1 mouse cellular context compared by ENCODE assay signal in the genomic region with DNA sequence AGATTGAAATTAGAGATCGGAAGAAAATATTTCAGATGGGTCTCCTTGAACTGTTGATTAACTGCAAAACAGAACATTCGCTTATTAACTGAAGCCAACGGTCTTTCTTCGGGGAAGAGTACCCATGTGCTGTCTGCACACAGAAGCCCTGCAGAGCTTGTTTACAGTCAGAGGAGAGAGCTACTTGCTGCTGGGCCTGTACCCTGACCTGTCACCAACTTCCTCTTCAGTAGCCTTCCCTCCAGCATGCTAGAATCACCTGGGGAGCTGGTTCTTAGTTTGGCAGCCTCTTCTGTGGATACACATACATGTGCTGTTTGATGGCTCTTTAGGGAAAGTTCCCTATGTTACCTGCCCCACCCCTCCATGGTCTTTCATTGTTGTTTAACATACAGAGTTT.
TF ChIP-seq lines count a peak whose summit lies in the region.

No protein-coding gene starts in this region.

TF ChIP-seq in MEL, 35 proteins besides CTCF, POLR2A, EP300 and RAD21:
- TF ChIP-seq TCF12 (IDR thresholded peaks at IDR 0.05; ENCODE audit: low read depth, low read length), result no peak
- no peak for TF ChIP-seq CHD2 (IDR thresholded peaks at IDR 0.05; ENCODE audit: low read length)
- no peak for TF ChIP-seq E2F4 (IDR thresholded peaks at IDR 0.05; ENCODE audit: borderline replicate concordance, low read depth, low read length)
- TF ChIP-seq CHD1 (IDR thresholded peaks at IDR 0.05; ENCODE audit: low read depth, low read length), result no peak
- TF ChIP-seq JUND (IDR thresholded peaks at IDR 0.05; ENCODE audit: low read depth, low read length), result no peak
- no peak for TF ChIP-seq RCOR1 (IDR thresholded peaks at IDR 0.05; ENCODE audit: low read depth, low read length)
- no peak for TF ChIP-seq BHLHE40 (IDR thresholded peaks at IDR 0.05; ENCODE audit: borderline replicate concordance, low read depth, low read length)
- TF ChIP-seq SMC3 (IDR thresholded peaks at IDR 0.05; ENCODE audit: low read depth, low read length), result no peak
- no peak for TF ChIP-seq ZNF384 (IDR thresholded peaks at IDR 0.05; ENCODE audit: low read depth, low read length)
- TF ChIP-seq POLR2AphosphoS2 (IDR thresholded peaks at IDR 0.05; ENCODE audit: low read length), result no peak
- TF ChIP-seq MYC (IDR thresholded peaks at IDR 0.05; ENCODE audit: low read depth, low read length), result 0 out of 2 replicates have a peak, but pooled peaks have one; percentile 24
- no peak for TF ChIP-seq MAFK (IDR thresholded peaks at IDR 0.05; ENCODE audit: borderline replicate concordance, low read depth, low read length)
- TF ChIP-seq GABPA (IDR thresholded peaks at IDR 0.05; ENCODE audit: low read depth, low read length), result no peak
- no peak for TF ChIP-seq NRF1 (IDR thresholded peaks at IDR 0.05; ENCODE audit: insufficient read depth, low read depth, low read length, poor library complexity, severe bottlenecking)
- TF ChIP-seq MAX (IDR thresholded peaks at IDR 0.05; ENCODE audit: low read length), result peak; percentile 34; the same call in 1 of the 2 replicates
- peak; percentile 42; the same call in 1 of the 2 replicates for TF ChIP-seq MXI1 (IDR thresholded peaks at IDR 0.05; ENCODE audit: low read depth, low read length)
- TF ChIP-seq ETS1 (IDR thresholded peaks at IDR 0.05; ENCODE audit: low read depth, low read length), result no peak
- no peak for TF ChIP-seq USF1 (IDR thresholded peaks at IDR 0.05; ENCODE audit: low read depth, low read length)
- TF ChIP-seq SIN3A (IDR thresholded peaks at IDR 0.05; ENCODE audit: low read length), result 0 out of 2 replicates have a peak, but pooled peaks have one; percentile 14
- TF ChIP-seq ZMIZ1 (IDR thresholded peaks at IDR 0.05; ENCODE audit: low read depth, low read length), result no peak
- TF ChIP-seq KAT2A (conservative IDR thresholded peaks at IDR 0.05; ENCODE audit: low read depth, low read length), result no peak
- TF ChIP-seq GATA1 (IDR thresholded peaks at IDR 0.05; ENCODE audit: low read depth, low read length), result no peak
TF ChIP-seq in MEL: peak in this region for 4.
